Mouse (Mus musculus): ENCODE measurements around the gene Gm16381. TPM values are rescaled to one million over a fixed set of nuclear protein-coding genes. Genes with fewer than 3 reads are reported as not detected.
"Not testable (repeated sequence)": the region's sequence is repeated elsewhere in the genome, so short reads cannot be mapped to it uniquely, and the experiment has no call there.

Gm16381 gene
- not detected in 2 replicates for polyA plus RNA-seq (2015; fragmentation: Nextera tagmentation; extraction: Ambion mirVana)

- not testable (repeated sequence) for H3K4me2 ChIP-seq (ENCODE audit: low read length); H3K36me3 ChIP-seq (ENCODE audit: control insufficient read depth, insufficient read depth, low read length); H3K4me1 ChIP-seq (ENCODE audit: control insufficient read depth, insufficient read depth, low read length); H3K27me3 ChIP-seq (ENCODE audit: control insufficient read depth, insufficient read depth, low read depth, low read length); H3K9ac ChIP-seq (ENCODE audit: low read depth, low read length); ATAC-seq; H3K27ac ChIP-seq (ENCODE audit: low read length); H3K9me3 ChIP-seq (replicated peaks; ENCODE audit: control insufficient read depth, low read length, poor library complexity, severe bottlenecking); H3K4me3 ChIP-seq (ENCODE audit: low read depth, low read length)
- WGBS, result 74% methylated on average over 1 of the region's 2 CpGs
These were observed at the start of gene Gm16381 for GRCm38 (mm10) chr12:87644520-87644919. Gm16381 (minus strand) TSS chr12:87644620.

GRCm38 (mm10) chr12:87652916-87653703 lies 8.7 kb upstream of the Gm16381 start:
- not testable (repeated sequence) for H3K9me3 ChIP-seq (replicated peaks; ENCODE audit: control insufficient read depth, low read length, poor library complexity, severe bottlenecking); H3K27ac ChIP-seq (ENCODE audit: low read length); H3K4me3 ChIP-seq (ENCODE audit: low read depth, low read length); ATAC-seq; H3K4me2 ChIP-seq (ENCODE audit: low read length); H3K36me3 ChIP-seq (ENCODE audit: control insufficient read depth, insufficient read depth, low read length); H3K27me3 ChIP-seq (ENCODE audit: control insufficient read depth, insufficient read depth, low read depth, low read length); H3K4me1 ChIP-seq (ENCODE audit: control insufficient read depth, insufficient read depth, low read length); H3K9ac ChIP-seq (ENCODE audit: low read depth, low read length)
- 73% methylated on average over 2 of the region's 4 CpGs for WGBS

GRCm38 (mm10) chr12:87618569-87618968 lies 25.9 kb downstream of the Gm16381 start, which contains the start of gene Gm4027:
Gm4027 (plus strand) TSS chr12:87618869.
- not testable (repeated sequence) for H3K27ac ChIP-seq (ENCODE audit: low read length); H3K4me2 ChIP-seq (ENCODE audit: low read length); H3K9me3 ChIP-seq (replicated peaks; ENCODE audit: control insufficient read depth, low read length, poor library complexity, severe bottlenecking); H3K9ac ChIP-seq (ENCODE audit: low read depth, low read length); H3K36me3 ChIP-seq (ENCODE audit: control insufficient read depth, insufficient read depth, low read length); H3K4me3 ChIP-seq (ENCODE audit: low read depth, low read length); H3K4me1 ChIP-seq (ENCODE audit: control insufficient read depth, insufficient read depth, low read length); ATAC-seq; H3K27me3 ChIP-seq (ENCODE audit: control insufficient read depth, insufficient read depth, low read depth, low read length)
- 83% methylated on average over 4 of the region's 7 CpGs for WGBS

- H3K36me3 ChIP-seq (ENCODE audit: control insufficient read depth, insufficient read depth, low read length); H3K27ac ChIP-seq (ENCODE audit: low read length); H3K4me2 ChIP-seq (ENCODE audit: low read length); H3K4me1 ChIP-seq (ENCODE audit: control insufficient read depth, insufficient read depth, low read length); H3K27me3 ChIP-seq (ENCODE audit: control insufficient read depth, insufficient read depth, low read depth, low read length); H3K9me3 ChIP-seq (replicated peaks; ENCODE audit: control insufficient read depth, low read length, poor library complexity, severe bottlenecking); H3K9ac ChIP-seq (ENCODE audit: low read depth, low read length); H3K4me3 ChIP-seq (ENCODE audit: low read depth, low read length); ATAC-seq: not testable (repeated sequence)
- WGBS, result 75% methylated on average over 1 of the region's 2 CpGs
These were observed 42.0 kb downstream of the Gm16381 start, which contains the start of gene Oog1 for GRCm38 (mm10) chr12:87602388-87602787. Oog1 (plus strand) TSS chr12:87602688.

- H3K27ac ChIP-seq (ENCODE audit: low read length); H3K27me3 ChIP-seq (ENCODE audit: control insufficient read depth, insufficient read depth, low read depth, low read length); ATAC-seq; H3K9me3 ChIP-seq (replicated peaks; ENCODE audit: control insufficient read depth, low read length, poor library complexity, severe bottlenecking); H3K4me1 ChIP-seq (ENCODE audit: control insufficient read depth, insufficient read depth, low read length); H3K9ac ChIP-seq (ENCODE audit: low read depth, low read length); H3K4me3 ChIP-seq (ENCODE audit: low read depth, low read length); H3K36me3 ChIP-seq (ENCODE audit: control insufficient read depth, insufficient read depth, low read length); H3K4me2 ChIP-seq (ENCODE audit: low read length): not testable (repeated sequence)
- 15% methylated on average over 2 of the region's 2 CpGs for WGBS
These were observed 43.0 kb downstream of the Gm16381 start for GRCm38 (mm10) chr12:87601388-87601787.

Other genes with a start within 250 kb of the Gm16381 start
- 195 and 209 TPM in 2 replicates for gene Slirp, start 200.7 kb downstream of the Gm16381 start, polyA plus RNA-seq (2015; fragmentation: Nextera tagmentation; extraction: Ambion mirVana)
- gene Alkbh1, start 200.6 kb downstream of the Gm16381 start, polyA plus RNA-seq (2015; fragmentation: Nextera tagmentation; extraction: Ambion mirVana), result 40.7 and 41.8 TPM in 2 replicates
- 93.1 and 103 TPM in 2 replicates for gene Snw1, start 172.3 kb downstream of the Gm16381 start, polyA plus RNA-seq (2015; fragmentation: Nextera tagmentation; extraction: Ambion mirVana)
- gene Gm5788, start 149.9 kb downstream of the Gm16381 start, polyA plus RNA-seq (2015; fragmentation: Nextera tagmentation; extraction: Ambion mirVana), result not detected in 2 replicates
- not detected in 2 replicates for gene Gm8300, start 130.3 kb downstream of the Gm16381 start, polyA plus RNA-seq (2015; fragmentation: Nextera tagmentation; extraction: Ambion mirVana)
- not detected in 2 replicates for gene Oog1, start 41.9 kb downstream of the Gm16381 start, polyA plus RNA-seq (2015; fragmentation: Nextera tagmentation; extraction: Ambion mirVana)
- gene Gm4027, start 25.8 kb downstream of the Gm16381 start, polyA plus RNA-seq (2015; fragmentation: Nextera tagmentation; extraction: Ambion mirVana), result not detected in 2 replicates
- not detected in 2 replicates for gene Gm21319, start 131.1 kb upstream of the Gm16381 start, polyA plus RNA-seq (2015; fragmentation: Nextera tagmentation; extraction: Ambion mirVana)
- gene Gm21936, start 150.9 kb upstream of the Gm16381 start, polyA plus RNA-seq (2015; fragmentation: Nextera tagmentation; extraction: Ambion mirVana), result not detected in 2 replicates
- gene BB287469, start 172.0 kb upstream of the Gm16381 start, polyA plus RNA-seq (2015; fragmentation: Nextera tagmentation; extraction: Ambion mirVana), result not detected in 2 replicates
- not detected in 2 replicates for gene Gm2001, start 197.7 kb upstream of the Gm16381 start, polyA plus RNA-seq (2015; fragmentation: Nextera tagmentation; extraction: Ambion mirVana)
- not detected in 2 replicates for gene Gm2016, start 229.5 kb upstream of the Gm16381 start, polyA plus RNA-seq (2015; fragmentation: Nextera tagmentation; extraction: Ambion mirVana)